ENCODE assay signal across 12 mouse cellular contexts in genomic region chr9:22875231-22875630, GRCm38 (mm10).
DNase-seq lines count a peak whose midpoint lies in the region; ATAC-seq and TF ChIP-seq lines count a peak whose summit lies in the region.
"Had no signal": no experiment of that assay in that cellular context is flagged by ENCODE, and none has a peak within 500 bp of the region (broad histone marks: within the 10 kb centered on the region; RNA-seq: fewer than 3 reads in every experiment).

No protein-coding gene starts in this region.

- 24% methylated on average over 1 of the region's 1 CpGs for WGBS in limb, embryonic 12.5 days
- 74% methylated on average over 1 of the region's 1 CpGs for WGBS in intestine, postnatal 0 days

- ATAC-seq in cerebellum, adult (ENCODE audit: insufficient number of reproducible peaks, low FRiP score, low TSS enrichment) = peak; percentile 90
- ATAC-seq in limb, embryonic 12.5 days (ENCODE audit: insufficient number of reproducible peaks, insufficient read depth, low FRiP score, low TSS enrichment, low read depth) = peak; percentile 85
- ATAC-seq in inflammation-experienced regulatory T-cells, adult 6 months = no peak
- no peak for ATAC-seq in intestine, postnatal 0 days
- ATAC-seq: midbrain, embryonic 16.5 days had no signal

- TF ChIP-seq CTCF in intestine, postnatal 0 days (IDR thresholded peaks at IDR 0.05; ENCODE audit: low read depth) = no peak

- H3K27ac ChIP-seq in limb, embryonic 12.5 days = peak overlapping the region; percentile 50; the same call in 1 of the 2 replicates
- no peak overlapping the region for H3K27ac ChIP-seq in intestine, postnatal 0 days (ENCODE audit: low read depth, low read length)

- intact Hi-C loops in left cerebral cortex, postnatal 4 days (cut with DNase I) = no loop called here

- H3K27me3 ChIP-seq in limb, embryonic 12.5 days = no peaks in the 10 kb centered on the region
- no peaks in the 10 kb centered on the region for H3K27me3 ChIP-seq in intestine, postnatal 0 days (replicated peaks; ENCODE audit: control insufficient read depth, insufficient read depth, low read length)

- peak; percentile 27 for DNase-seq in left cerebral cortex, postnatal 4 days
- no peak for DNase-seq in left cerebral cortex, adult 11 months (ENCODE audit: low spot score)
- DNase-seq in cerebellum, postnatal 36 days = peak; percentile 55 to 66
- DNase-seq in frontal cortex, postnatal 10 days (ENCODE audit: low spot score in 2 of 2) = no peak
- DNase-seq: lung, adult 2 months; thymus, adult 2 months had no signal

- no peaks in the 10 kb centered on the region for H3K36me3 ChIP-seq in limb, embryonic 12.5 days
- no peaks in the 10 kb centered on the region for H3K36me3 ChIP-seq in intestine, postnatal 0 days (ENCODE audit: control insufficient read depth, insufficient read depth)

- no peak overlapping the region for H3K4me3 ChIP-seq in limb, embryonic 12.5 days (replicated peaks)
- H3K4me3 ChIP-seq in intestine, postnatal 0 days (ENCODE audit: low read depth, low read length) = no peak overlapping the region

- H3K4me1 ChIP-seq in limb, embryonic 12.5 days (replicated peaks) = peaks cover 36% of the 10 kb centered on the region
- H3K4me1 ChIP-seq in intestine, postnatal 0 days (replicated peaks; ENCODE audit: control insufficient read depth, insufficient read depth, low read length) = no peaks in the 10 kb centered on the region

- H3K9me3 ChIP-seq in limb, embryonic 12.5 days = no peaks in the 10 kb centered on the region
- H3K9me3 ChIP-seq in intestine, postnatal 0 days (ENCODE audit: control insufficient read depth) = no peaks in the 10 kb centered on the region

- H3K4me2 ChIP-seq in limb, embryonic 12.5 days = no peak overlapping the region
- H3K4me2 ChIP-seq in intestine, postnatal 0 days (replicated peaks; ENCODE audit: low read depth) = no peak overlapping the region
- H3K4me2 ChIP-seq: heart, embryonic 11.5 days had no signal

- no peak overlapping the region for H3K9ac ChIP-seq in limb, embryonic 12.5 days (replicated peaks)
- no peak overlapping the region for H3K9ac ChIP-seq in intestine, postnatal 0 days (ENCODE audit: low read depth, low read length)

Comparison
In these comparisons a context has a peak if more than half of its experiments do, and no peak if none do; other contexts are left out.
1. DNase-seq: peak in left cerebral cortex, postnatal 4 days (single experiment) and cerebellum, postnatal 36 days (2 of 2); none in left cerebral cortex, adult 11 months (single experiment) and frontal cortex, postnatal 10 days (0 of 2).
2. ATAC-seq: peak in cerebellum, adult (single experiment) and limb, embryonic 12.5 days (single experiment); none in inflammation-experienced regulatory T-cells, adult 6 months (single experiment) and intestine, postnatal 0 days (single experiment).